Mouse (Mus musculus) mature B cell (primary cell): Measurements from ENCODE around the gene Kcnq1.

Experiments used
- in situ Hi-C: fragments of 300-500 bp; cut with MboI; formaldehyde crosslinking; loops from 2 replicates; pipeline ENCODE4 v1.14.3; 2019

Kcnq1 gene

GRCm38 (mm10) chr7:143364969-143365839, 259.0 kb downstream of the Kcnq1 start:
- in situ Hi-C loops, result no loop called here

- in situ Hi-C loops, result no loop called here
Measured at GRCm38 (mm10) chr7:143367366-143368266, 261.5 kb downstream of the Kcnq1 start.

- in situ Hi-C loops, result no loop called here
Measured at GRCm38 (mm10) chr7:143368267-143368643, 262.1 kb downstream of the Kcnq1 start.

GRCm38 (mm10) chr7:143371336-143371735, 265.2 kb downstream of the Kcnq1 start:
- in situ Hi-C loops, result no loop called here

- in situ Hi-C loops, result no loop called here
Measured at GRCm38 (mm10) chr7:143373265-143373664, 267.1 kb downstream of the Kcnq1 start.

- in situ Hi-C loops, result no loop called here
Measured at GRCm38 (mm10) chr7:143375945-143376344, 269.8 kb downstream of the Kcnq1 start.

- in situ Hi-C loops, result no loop called here
Measured at GRCm38 (mm10) chr7:143380466-143381073, 274.4 kb downstream of the Kcnq1 start.

- in situ Hi-C loops, result no loop called here
Measured at GRCm38 (mm10) chr7:143386632-143387031, 280.5 kb downstream of the Kcnq1 start.

GRCm38 (mm10) chr7:143388783-143389695, 282.9 kb downstream of the Kcnq1 start:
- in situ Hi-C loops, result no loop called here

- in situ Hi-C loops, result no loop called here
Measured at GRCm38 (mm10) chr7:143389860-143390259, 283.7 kb downstream of the Kcnq1 start.

GRCm38 (mm10) chr7:143390277-143390948, 284.3 kb downstream of the Kcnq1 start:
- in situ Hi-C loops, result no loop called here

- in situ Hi-C loops, result no loop called here
Measured at GRCm38 (mm10) chr7:143395113-143395563, 289.0 kb downstream of the Kcnq1 start.

GRCm38 (mm10) chr7:143399756-143400155, 293.6 kb downstream of the Kcnq1 start:
- in situ Hi-C loops, result no loop called here

GRCm38 (mm10) chr7:143400599-143400998, 294.4 kb downstream of the Kcnq1 start:
- in situ Hi-C loops, result no loop called here

GRCm38 (mm10) chr7:143401429-143402016, 295.4 kb downstream of the Kcnq1 start:
- in situ Hi-C loops, result no loop called here

GRCm38 (mm10) chr7:143404296-143404695, 298.1 kb downstream of the Kcnq1 start:
- in situ Hi-C loops, result no loop called here

GRCm38 (mm10) chr7:143407931-143408501, 301.9 kb downstream of the Kcnq1 start:
- in situ Hi-C loops, result no loop called here

GRCm38 (mm10) chr7:143408615-143409021, 302.5 kb downstream of the Kcnq1 start:
- in situ Hi-C loops, result no loop called here

- in situ Hi-C loops, result no loop called here
Measured at GRCm38 (mm10) chr7:143412606-143413005, 306.4 kb downstream of the Kcnq1 start.

- in situ Hi-C loops, result no loop called here
Measured at GRCm38 (mm10) chr7:143415070-143415469, 308.9 kb downstream of the Kcnq1 start.
